Mouse (Mus musculus): Measurements from ENCODE around the gene Pappa. TPM values are rescaled to one million over a fixed set of nuclear protein-coding genes. Genes with fewer than 3 reads are reported as not detected.

Pappa gene
- polyA plus RNA-seq, 1 experiment from 2014 or later = 2.8 TPM

DNA sequence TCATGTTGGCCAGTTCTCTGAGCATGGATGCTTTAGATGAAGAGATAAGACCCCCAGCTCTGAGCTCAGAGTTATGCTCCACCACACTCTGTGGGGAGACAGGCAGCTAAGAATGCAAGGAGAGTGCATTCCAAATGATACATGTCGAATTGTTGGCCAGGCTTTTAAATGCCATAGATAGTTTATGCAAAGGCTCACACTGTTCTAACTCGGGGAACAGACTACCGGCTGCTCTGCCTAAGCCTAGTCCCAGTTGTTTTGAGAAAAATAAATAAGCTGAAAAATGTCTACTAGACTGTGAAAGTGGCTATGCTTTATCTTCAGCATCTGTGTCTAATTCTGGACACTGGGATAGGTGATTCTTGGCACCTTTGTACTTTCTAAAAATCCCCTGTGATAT, 165.3 kb downstream of the Pappa start:
- DNase-seq (ENCODE audit: low spot score, missing footprints) (no peak), ATAC-seq (ENCODE audit: low FRiP score) (no peak)
- Histone ChIP-seq H3K9ac (ENCODE audit: low read length) (no peak overlapping the region), H3K4me2 (no peak overlapping the region), H3K27me3 (ENCODE audit: control insufficient read depth, insufficient read depth, low read length) (peaks cover 19% of the 10 kb centered on the region), H3K4me1 (ENCODE audit: control insufficient read depth, insufficient read depth, low read length) (no peaks in the 10 kb centered on the region), H3K27ac (ENCODE audit: low read depth, low read length) (no peak overlapping the region), H3K4me3 (ENCODE audit: low read depth, low read length) (no peak overlapping the region), H3K36me3 (ENCODE audit: control insufficient read depth, insufficient read depth, low read length) (no peaks in the 10 kb centered on the region), H3K9me3 (ENCODE audit: control insufficient read depth, low read length) (no peaks in the 10 kb centered on the region)
- 52% methylated on average over 3 of the region's 3 CpGs for WGBS

DNA sequence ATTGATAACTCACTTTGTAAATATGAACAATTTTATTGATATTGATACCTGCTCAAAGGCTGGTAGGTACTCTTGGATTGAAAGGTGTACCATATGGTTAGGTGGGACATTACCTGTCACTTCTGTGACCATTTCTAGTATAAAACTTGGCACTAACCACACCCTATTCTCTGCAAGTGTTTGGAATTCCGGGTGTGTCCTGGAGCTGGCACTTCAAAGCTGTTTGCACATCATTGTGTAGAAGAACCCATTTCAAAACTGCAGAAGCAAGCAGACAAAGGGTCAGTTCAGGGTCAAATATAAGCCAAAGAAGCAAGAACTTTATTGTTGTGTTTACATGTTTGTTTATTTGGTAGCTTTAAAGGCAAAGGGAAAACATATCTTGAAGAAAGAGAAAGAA, 171.8 kb downstream of the Pappa start:
- DNase-seq (ENCODE audit: low spot score, missing footprints) (no peak), ATAC-seq (ENCODE audit: low FRiP score) (no peak)
- H3K4me1 ChIP-seq (ENCODE audit: control insufficient read depth, insufficient read depth, low read length) = peaks cover 41% of the 10 kb centered on the region
- H3K4me3 ChIP-seq (ENCODE audit: low read depth, low read length) = no peak overlapping the region
- no peaks in the 10 kb centered on the region for H3K36me3 ChIP-seq (ENCODE audit: control insufficient read depth, insufficient read depth, low read length)
- 38% methylated on average over 1 of the region's 1 CpGs for WGBS
- no peak overlapping the region for H3K9ac ChIP-seq (ENCODE audit: low read length)
- H3K27ac ChIP-seq (ENCODE audit: low read depth, low read length) = no peak overlapping the region; the same call in 1 of the 2 replicates
- H3K27me3 ChIP-seq (ENCODE audit: control insufficient read depth, insufficient read depth, low read length) = peaks cover 44% of the 10 kb centered on the region
- H3K4me2 ChIP-seq = no peak overlapping the region
- H3K9me3 ChIP-seq (ENCODE audit: control insufficient read depth, low read length) = no peaks in the 10 kb centered on the region

DNA sequence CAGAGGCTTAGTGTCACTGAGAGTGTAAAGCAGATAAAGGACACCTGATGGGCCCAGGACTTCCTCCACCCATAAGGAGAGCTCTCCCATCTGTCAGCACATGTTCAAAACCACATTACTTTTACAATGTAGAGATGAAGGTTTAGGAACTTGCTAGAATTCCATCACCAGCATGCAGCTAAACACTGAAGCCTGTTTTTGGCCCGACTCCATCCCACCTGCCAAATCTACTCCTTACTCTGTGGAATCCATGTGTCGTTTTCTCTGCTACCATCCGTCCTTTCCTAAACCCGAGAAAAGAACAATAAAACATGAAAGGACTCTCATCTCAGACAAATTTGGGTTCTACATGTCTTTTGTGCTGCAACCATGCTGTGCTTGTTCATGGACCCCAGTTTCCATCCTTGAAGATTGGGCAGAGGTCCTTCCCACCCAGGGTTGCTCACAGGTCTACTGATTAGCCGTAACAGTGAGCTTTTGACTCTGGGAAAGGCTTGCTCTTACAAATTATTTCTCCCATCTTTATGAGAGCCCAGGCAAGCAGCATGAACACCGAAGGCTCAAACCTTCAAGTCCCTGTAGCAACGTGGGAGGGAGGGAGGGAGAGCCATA, 172.5 kb downstream of the Pappa start:
- no peak; the same call in 1 of the 2 replicates for ATAC-seq (ENCODE audit: low FRiP score)

DNA sequence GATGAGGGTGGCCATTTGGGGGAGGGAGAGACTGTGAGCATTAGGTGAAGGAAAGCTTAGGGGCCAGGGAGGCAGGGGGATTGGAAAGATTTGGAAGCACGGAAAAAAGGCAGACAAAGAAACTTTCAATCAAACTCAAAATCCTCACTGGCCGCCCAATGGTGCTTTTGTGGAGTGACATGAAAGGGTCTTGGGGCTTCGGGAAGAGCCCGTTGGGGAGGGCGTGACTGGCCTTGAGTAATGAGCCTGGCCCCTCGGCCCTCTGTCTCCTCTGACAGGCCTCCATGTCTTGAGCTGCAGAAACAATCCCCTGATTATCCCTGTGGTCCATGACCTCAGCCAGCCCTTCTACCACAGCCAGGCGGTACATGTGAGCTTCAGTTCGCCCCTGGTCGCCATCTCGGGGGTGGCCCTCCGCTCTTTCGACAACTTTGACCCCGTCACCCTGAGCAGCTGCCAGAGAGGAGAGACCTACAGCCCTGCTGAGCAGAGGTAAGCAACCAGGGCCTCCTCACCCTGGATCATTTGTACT, 173.1 kb downstream of the Pappa start:
- Histone ChIP-seq H3K4me2 (peak overlapping the region; percentile 34), H3K27me3 (ENCODE audit: control insufficient read depth, insufficient read depth, low read length) (peaks cover 48% of the 10 kb centered on the region), H3K4me3 (ENCODE audit: low read depth, low read length) (no peak overlapping the region), H3K27ac (ENCODE audit: low read depth, low read length) (peak overlapping the region; percentile 59), H3K9me3 (ENCODE audit: control insufficient read depth, low read length) (no peaks in the 10 kb centered on the region), H3K36me3 (ENCODE audit: control insufficient read depth, insufficient read depth, low read length) (no peaks in the 10 kb centered on the region), H3K4me1 (ENCODE audit: control insufficient read depth, insufficient read depth, low read length) (peaks cover 41% of the 10 kb centered on the region), H3K9ac (ENCODE audit: low read length) (0 out of 2 replicates have a peak overlapping the region, but pooled peaks have one; percentile 16)
- WGBS = 6% methylated on average over 13 of the region's 13 CpGs
- DNase-seq (ENCODE audit: low spot score, missing footprints) = peak; percentile 92
- ATAC-seq (ENCODE audit: low FRiP score) = peak; percentile 97

More for the DNA sequence above, 172.5 kb downstream of the Pappa start:
- peaks cover 41% of the 10 kb centered on the region for H3K4me1 ChIP-seq (ENCODE audit: control insufficient read depth, insufficient read depth, low read length)
- peaks cover 48% of the 10 kb centered on the region for H3K27me3 ChIP-seq (ENCODE audit: control insufficient read depth, insufficient read depth, low read length)
- peak overlapping the region; percentile 57 for H3K27ac ChIP-seq (ENCODE audit: low read depth, low read length)
- H3K9me3 ChIP-seq (ENCODE audit: control insufficient read depth, low read length) = no peaks in the 10 kb centered on the region
- no peak overlapping the region for H3K4me2 ChIP-seq
- no peaks in the 10 kb centered on the region for H3K36me3 ChIP-seq (ENCODE audit: control insufficient read depth, insufficient read depth, low read length)
- H3K9ac ChIP-seq (ENCODE audit: low read length) = no peak overlapping the region
- peak; percentile 94 for DNase-seq (ENCODE audit: low spot score, missing footprints)
- H3K4me3 ChIP-seq (ENCODE audit: low read depth, low read length) = no peak overlapping the region
- WGBS = 22% methylated on average over 7 of the region's 7 CpGs

DNA sequence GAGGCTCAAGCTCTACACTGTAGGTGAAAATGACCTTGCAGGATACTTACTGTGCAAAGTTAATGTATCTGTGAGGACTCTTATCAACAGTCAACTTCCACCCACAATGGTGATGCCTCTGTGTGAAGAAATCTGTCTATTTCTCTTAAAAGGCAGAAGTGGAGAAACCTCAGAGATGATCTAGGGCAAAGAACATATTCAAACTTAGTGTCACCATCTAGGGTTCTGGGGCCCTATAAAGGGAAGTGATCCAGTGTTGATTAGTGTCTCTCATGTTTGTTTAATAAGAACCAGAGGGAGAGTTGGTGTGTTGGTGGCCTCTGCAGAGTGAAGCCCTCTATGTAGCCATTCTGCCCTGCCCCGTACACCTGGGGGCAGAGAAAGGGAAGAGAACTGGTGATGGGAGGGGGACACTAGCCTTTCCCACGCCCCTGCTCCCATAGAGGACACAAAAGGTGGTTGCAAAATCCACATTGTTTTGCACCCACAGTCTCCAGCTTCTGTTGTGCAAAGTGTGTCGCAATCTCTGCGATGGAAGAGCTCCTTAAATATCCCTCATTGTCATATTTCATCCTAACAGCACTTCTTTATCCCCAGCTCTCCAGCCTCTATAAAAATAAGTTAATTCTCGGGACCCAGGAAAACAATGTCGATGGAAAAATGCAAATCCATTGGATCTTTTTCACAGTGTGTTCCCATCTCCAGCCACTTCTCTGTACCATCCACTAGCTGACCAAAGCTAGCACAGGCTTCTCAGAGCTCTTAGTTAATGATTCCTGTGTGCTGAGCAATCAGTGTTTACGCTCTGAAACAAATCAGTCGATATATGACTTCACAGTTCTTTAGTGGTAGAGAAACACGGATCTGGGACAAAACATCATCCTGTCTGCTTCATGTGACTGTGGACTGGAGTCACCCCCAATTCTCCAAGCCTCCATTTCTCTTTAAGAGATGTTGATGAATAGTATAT, 174.5 kb downstream of the Pappa start:
- Histone ChIP-seq H3K36me3 (ENCODE audit: control insufficient read depth, insufficient read depth, low read length) (no peaks in the 10 kb centered on the region), H3K9ac (ENCODE audit: low read length) (no peak overlapping the region), H3K4me2 (0 out of 2 replicates have a peak overlapping the region, but pooled peaks have one; percentile 9), H3K9me3 (ENCODE audit: control insufficient read depth, low read length) (no peaks in the 10 kb centered on the region), H3K27me3 (ENCODE audit: control insufficient read depth, insufficient read depth, low read length) (peaks cover 39% of the 10 kb centered on the region), H3K4me3 (ENCODE audit: low read depth, low read length) (no peak overlapping the region), H3K4me1 (ENCODE audit: control insufficient read depth, insufficient read depth, low read length) (peaks cover 41% of the 10 kb centered on the region), H3K27ac (ENCODE audit: low read depth, low read length) (peak overlapping the region; percentile 59; the same call in 1 of the 2 replicates)
- ATAC-seq (ENCODE audit: low FRiP score) = no peak
- no peak for DNase-seq (ENCODE audit: low spot score, missing footprints)
- 58% methylated on average over 9 of the region's 9 CpGs for WGBS

DNA sequence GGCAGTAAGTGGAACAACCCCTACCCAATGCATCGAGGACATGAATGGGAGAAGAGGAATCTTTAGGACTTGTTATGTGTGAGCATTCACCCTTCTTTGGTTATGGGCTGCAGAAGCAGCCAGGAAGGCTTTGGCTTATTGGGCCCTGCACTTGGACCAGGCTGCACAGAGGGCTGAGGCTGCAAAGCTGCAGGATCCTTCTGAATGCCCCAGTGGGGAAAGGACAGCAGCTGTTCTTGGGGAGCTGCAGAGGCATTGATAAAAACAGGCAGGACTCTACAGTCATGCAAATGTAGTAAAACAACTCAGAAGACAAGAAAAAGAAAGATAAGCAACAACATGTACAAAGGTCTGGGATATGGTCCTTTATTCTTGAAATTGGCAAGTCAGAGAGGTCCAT, 175.4 kb downstream of the Pappa start:
- Histone ChIP-seq H3K4me3 (ENCODE audit: low read depth, low read length) (no peak overlapping the region), H3K9ac (ENCODE audit: low read length) (no peak overlapping the region), H3K27ac (ENCODE audit: low read depth, low read length) (no peak overlapping the region; the same call in 1 of the 2 replicates), H3K27me3 (ENCODE audit: control insufficient read depth, insufficient read depth, low read length) (peaks cover 31% of the 10 kb centered on the region), H3K36me3 (ENCODE audit: control insufficient read depth, insufficient read depth, low read length) (no peaks in the 10 kb centered on the region), H3K9me3 (ENCODE audit: control insufficient read depth, low read length) (no peaks in the 10 kb centered on the region), H3K4me2 (no peak overlapping the region), H3K4me1 (ENCODE audit: control insufficient read depth, insufficient read depth, low read length) (peaks cover 41% of the 10 kb centered on the region)
- DNase-seq (ENCODE audit: low spot score, missing footprints) (no peak), ATAC-seq (ENCODE audit: low FRiP score) (no peak)
- WGBS = 43% methylated on average over 1 of the region's 1 CpGs

DNA sequence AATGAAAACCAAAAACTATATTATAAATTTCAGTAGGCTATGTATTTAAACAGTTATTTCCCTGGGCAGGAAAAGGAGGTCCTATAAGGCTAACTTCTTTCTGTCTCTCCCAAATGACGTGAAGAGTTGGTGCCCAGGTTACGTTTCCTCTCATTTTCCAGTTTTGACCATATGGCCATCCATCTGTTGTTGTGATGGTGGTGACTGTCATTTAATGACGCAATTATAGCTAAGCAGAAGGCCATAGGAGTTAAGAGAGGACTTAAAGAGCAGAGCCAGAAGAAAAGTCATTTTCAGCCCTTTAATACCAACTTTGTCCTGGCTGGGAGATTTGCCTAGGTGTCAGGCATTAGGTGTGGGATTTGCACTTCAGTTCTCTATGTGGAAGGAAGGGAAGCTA, 176.5 kb downstream of the Pappa start:
- H3K27me3 ChIP-seq (ENCODE audit: control insufficient read depth, insufficient read depth, low read length) = peaks cover 20% of the 10 kb centered on the region; the same call in 1 of the 2 replicates
- H3K36me3 ChIP-seq (ENCODE audit: control insufficient read depth, insufficient read depth, low read length) = no peaks in the 10 kb centered on the region
- no peaks in the 10 kb centered on the region for H3K9me3 ChIP-seq (ENCODE audit: control insufficient read depth, low read length)
- H3K4me2 ChIP-seq = no peak overlapping the region
- ATAC-seq (ENCODE audit: low FRiP score) (no peak), DNase-seq (ENCODE audit: low spot score, missing footprints) (no peak)
- 89% methylated on average over 3 of the region's 3 CpGs for WGBS
- peaks cover 41% of the 10 kb centered on the region for H3K4me1 ChIP-seq (ENCODE audit: control insufficient read depth, insufficient read depth, low read length)
- H3K27ac ChIP-seq (ENCODE audit: low read depth, low read length) = no peak overlapping the region
- no peak overlapping the region for H3K9ac ChIP-seq (ENCODE audit: low read length)
- H3K4me3 ChIP-seq (ENCODE audit: low read depth, low read length) = no peak overlapping the region

DNA sequence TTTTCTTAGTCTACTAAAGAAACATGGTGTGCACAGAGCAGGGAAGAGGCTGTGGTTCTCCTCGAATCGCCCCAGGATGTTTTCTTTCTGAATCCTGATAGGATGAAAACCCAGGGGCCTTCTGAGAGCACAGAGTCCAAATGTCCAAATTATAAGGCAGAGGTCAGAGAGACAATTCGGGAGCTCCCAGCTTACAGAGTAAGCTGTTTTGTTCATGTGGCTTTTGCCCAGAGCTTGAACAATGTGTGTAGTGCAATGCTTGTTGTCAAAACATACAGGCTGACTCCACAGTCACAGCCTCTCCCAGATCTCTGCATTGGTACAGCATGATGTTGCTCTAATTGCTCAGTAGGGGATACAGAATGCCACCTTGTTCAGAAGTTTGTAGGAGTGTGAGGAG, 178.7 kb downstream of the Pappa start:
- peaks cover 16% of the 10 kb centered on the region; the same call in 1 of the 2 replicates for H3K27me3 ChIP-seq (ENCODE audit: control insufficient read depth, insufficient read depth, low read length)
- 59% methylated on average over 3 of the region's 3 CpGs for WGBS
- no peak for DNase-seq (ENCODE audit: low spot score, missing footprints)

More for the DNA sequence above, 178.7 kb downstream of the Pappa start:
- Histone ChIP-seq H3K4me3 (ENCODE audit: low read depth, low read length) (no peak overlapping the region), H3K9ac (ENCODE audit: low read length) (no peak overlapping the region), H3K36me3 (ENCODE audit: control insufficient read depth, insufficient read depth, low read length) (no peaks in the 10 kb centered on the region), H3K4me2 (no peak overlapping the region), H3K9me3 (ENCODE audit: control insufficient read depth, low read length) (no peaks in the 10 kb centered on the region), H3K4me1 (ENCODE audit: control insufficient read depth, insufficient read depth, low read length) (peaks cover 20% of the 10 kb centered on the region), H3K27ac (ENCODE audit: low read depth, low read length) (no peak overlapping the region)
- no peak for ATAC-seq (ENCODE audit: low FRiP score)
